Mouse (Mus musculus) embryonic facial prominence, embryonic 11.5 days (tissue): ENCODE measurements around the gene H2-K1. TPM values are rescaled to one million over a fixed set of nuclear protein-coding genes. Genes with fewer than 3 reads are reported as not detected.

Source experiments
- ATAC-seq: fragments of 200-750 bp; cut with Nextera tagmentation; replicated peaks from 2 replicates; pipeline ENCODE4 v1.8.0; 2017; ENCODE audit warnings: low read depth; ENCODE audit not compliant: insufficient number of reproducible peaks, low FRiP score, low TSS enrichment
- DNase-seq: peaks from one replicate; pipeline ENCODE4 v3.0.0-alpha.2; 2015; ENCODE audit warnings: low spot score
- H3K27ac ChIP-seq: fragments of 300-500 bp; sonication (generic); replicated peaks from 2 replicates; pipeline ENCODE4 v1.5.1; 2014; ENCODE audit warnings: mild to moderate bottlenecking, low read depth, low read length, control low read depth
- H3K27me3 ChIP-seq: fragments of 300-500 bp; sonication (generic); 2 replicates; pipeline ENCODE4 v1.6.1; 2014; ENCODE audit warnings: mild to moderate bottlenecking, low read length, moderate library complexity, mixed read lengths; ENCODE audit not compliant: control insufficient read depth, insufficient read depth
- H3K36me3 ChIP-seq: fragments of 300-500 bp; sonication (generic); replicated peaks from 2 replicates; pipeline ENCODE4 v1.6.1; 2014; ENCODE audit warnings: low read depth, mild to moderate bottlenecking, low read length, moderate library complexity, mixed read lengths; ENCODE audit not compliant: control insufficient read depth, insufficient read depth
- H3K4me1 ChIP-seq: fragments of 300-500 bp; sonication (generic); 2 replicates; pipeline ENCODE4 v1.6.1; 2014; ENCODE audit warnings: low read length, mixed read lengths; ENCODE audit not compliant: control insufficient read depth, insufficient read depth
- H3K4me2 ChIP-seq: fragments of 300-500 bp; sonication (generic); 2 replicates; pipeline ENCODE4 v1.6.1; 2014; ENCODE audit warnings: low read depth, mild to moderate bottlenecking, control low read depth, low read length, moderate library complexity
- H3K4me3 ChIP-seq: fragments of 300-500 bp; sonication (generic); 2 replicates; pipeline ENCODE4 v1.5.1; 2014; ENCODE audit warnings: low read depth, low read length, control low read depth
- H3K9ac ChIP-seq: fragments of 300-500 bp; sonication (generic); replicated peaks from 2 replicates; pipeline ENCODE4 v1.6.1; 2014; ENCODE audit warnings: mild to moderate bottlenecking, control low read depth, low read length
- H3K9me3 ChIP-seq: fragments of 300-500 bp; sonication (generic); replicated peaks from 2 replicates; pipeline ENCODE4 v1.6.1; 2016; ENCODE audit warnings: mild to moderate bottlenecking, low read length, inconsistent platforms, mixed read lengths; ENCODE audit not compliant: control insufficient read depth
- WGBS: fragments of 180-500 bp; shearing (Covaris S2); extraction: QIAGEN DNeasy Blood & Tissue Kit; methylation state at CpG from one replicate; pipeline ENCODE4 v1.1.7; 2014; 5-methylcytosine and 5-hydroxymethylcytosine counted together
- polyA plus RNA-seq: library from polyadenylated mRNA; unstranded; fragments of >200 nt; fragmentation: Nextera tagmentation; extraction: Ambion mirVana; gene quantifications from 2 replicates; pipeline ENCODE4 v1.2.1, GENCODE M21; 2014

The H2-K1 gene
- polyA plus RNA-seq, 1 experiment from 2014 or later: 7.5 TPM

DNA sequence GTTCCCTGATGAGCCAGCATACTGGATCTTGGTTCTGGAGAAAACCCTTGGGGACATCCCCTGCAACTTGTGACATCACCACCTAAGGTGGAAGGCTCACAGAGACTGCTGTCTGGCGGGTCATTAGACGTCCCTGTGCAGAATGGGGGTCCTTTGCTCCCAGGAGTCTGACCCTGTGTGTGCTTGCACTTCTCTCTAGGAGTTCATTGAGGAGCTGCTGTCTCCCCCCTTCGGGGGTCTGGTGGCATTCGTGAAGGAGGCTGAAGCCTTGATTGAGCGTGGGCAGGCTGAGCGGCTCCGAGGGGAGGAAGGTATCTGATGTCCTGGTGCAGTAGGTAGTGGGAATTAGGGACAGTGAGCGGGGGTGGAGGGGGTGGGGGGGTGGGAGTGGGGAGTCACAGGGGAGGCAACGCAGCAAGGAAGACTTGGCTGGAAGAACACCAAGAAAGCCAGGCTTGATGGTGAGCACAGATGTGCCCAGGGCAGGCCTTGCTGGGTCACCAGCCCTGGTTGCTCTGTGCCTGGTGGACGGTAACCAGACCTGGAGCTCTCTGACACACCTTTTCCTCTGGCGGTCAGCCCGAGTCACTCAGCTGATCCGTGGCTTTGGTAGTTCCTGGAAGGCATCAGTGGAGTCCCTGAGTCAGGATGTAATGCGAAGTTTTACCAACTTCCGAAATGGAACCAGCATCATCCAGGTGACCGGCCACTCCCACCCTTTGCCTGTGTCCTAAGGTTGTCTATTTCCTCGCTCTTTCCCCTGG is 34.9 kb downstream of the H2-K1 start:
- Histone ChIP-seq H3K27me3 (no peaks in the 10 kb centered on the region), H3K9me3 (no peaks in the 10 kb centered on the region), H3K36me3 (no peaks in the 10 kb centered on the region), H3K4me3 (no peak overlapping the region), H3K4me1 (no peaks in the 10 kb centered on the region), H3K9ac (no peak overlapping the region), H3K27ac (no peak overlapping the region), H3K4me2 (no peak overlapping the region)
- 87% methylated on average over 17 of the region's 17 CpGs for WGBS
- no peak for DNase-seq
- no peak for ATAC-seq

DNA sequence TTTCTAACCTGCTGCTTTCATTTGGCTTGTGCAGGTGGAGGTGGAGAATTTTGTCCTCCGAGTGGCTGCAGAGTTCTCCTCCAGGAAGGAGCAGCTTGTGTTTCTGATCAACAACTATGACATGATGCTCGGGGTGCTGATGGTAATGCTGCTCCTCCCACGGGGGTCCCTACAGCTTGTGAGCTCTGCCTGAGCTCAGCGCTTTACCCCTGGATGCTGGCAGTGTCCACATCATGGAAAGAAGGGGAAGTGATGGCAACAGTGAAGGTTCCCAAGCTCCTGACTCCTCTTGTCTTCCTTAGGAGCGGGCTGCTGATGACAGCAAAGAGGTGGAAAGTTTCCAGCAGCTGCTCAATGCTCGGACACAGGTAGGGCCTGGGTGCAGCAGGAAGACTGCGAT is 37.3 kb downstream of the H2-K1 start:
- Histone ChIP-seq H3K9ac (no peak overlapping the region), H3K9me3 (no peaks in the 10 kb centered on the region), H3K36me3 (peaks cover 2% of the 10 kb centered on the region; the same call in 1 of the 2 replicates), H3K4me3 (no peak overlapping the region), H3K27ac (no peak overlapping the region), H3K27me3 (no peaks in the 10 kb centered on the region), H3K4me1 (no peaks in the 10 kb centered on the region), H3K4me2 (no peak overlapping the region)
- WGBS: 93% methylated on average over 7 of the region's 7 CpGs
- DNase-seq: no peak
- no peak for ATAC-seq

DNA sequence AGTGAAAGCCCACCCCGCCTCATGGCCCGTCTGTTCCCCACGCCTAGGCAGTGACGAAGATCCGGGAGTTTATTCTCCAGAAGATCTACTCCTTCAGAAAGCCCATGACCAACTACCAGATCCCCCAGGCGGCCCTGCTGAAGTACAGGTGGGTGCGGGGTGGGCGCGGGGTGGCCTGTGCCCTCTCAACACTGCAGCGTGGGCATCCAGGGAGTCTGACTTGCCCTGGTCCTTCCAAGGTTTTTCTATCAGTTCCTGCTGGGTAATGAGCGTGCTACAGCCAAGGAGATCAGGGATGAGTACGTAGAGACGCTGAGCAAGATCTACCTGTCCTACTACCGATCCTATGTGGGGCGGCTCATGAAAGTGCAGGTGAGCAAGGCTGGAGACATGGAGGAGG is 40.2 kb downstream of the H2-K1 start:
- H3K27ac ChIP-seq: no peak overlapping the region
- no peaks in the 10 kb centered on the region for H3K9me3 ChIP-seq
- WGBS: 92% methylated on average over 15 of the region's 15 CpGs
- ATAC-seq: no peak
- peaks cover 2% of the 10 kb centered on the region; the same call in 1 of the 2 replicates for H3K36me3 ChIP-seq
- no peak overlapping the region for H3K4me3 ChIP-seq
- no peaks in the 10 kb centered on the region for H3K4me1 ChIP-seq
- no peak for DNase-seq
- H3K9ac ChIP-seq: no peak overlapping the region
- H3K27me3 ChIP-seq: no peaks in the 10 kb centered on the region
- no peak overlapping the region for H3K4me2 ChIP-seq

DNA sequence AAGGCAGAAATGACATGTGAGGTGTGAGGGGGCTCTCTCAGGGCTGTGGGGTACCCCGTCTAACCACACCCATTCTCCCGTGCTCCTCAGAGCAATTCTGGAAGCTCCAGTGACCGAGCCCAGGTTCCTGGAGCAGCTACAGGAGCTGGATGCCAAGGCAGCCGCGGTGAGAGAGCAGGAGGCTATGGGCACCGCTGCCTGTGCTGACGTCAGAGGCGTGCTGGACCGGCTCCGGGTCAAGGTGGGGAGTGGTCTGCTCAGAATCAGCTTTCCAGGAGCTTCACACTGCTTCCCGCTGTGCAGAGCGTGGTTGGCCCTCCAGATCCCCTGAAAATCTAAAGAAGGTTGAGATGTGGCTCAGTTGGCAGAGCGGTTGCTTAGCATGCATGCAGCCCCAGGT is 41.0 kb downstream of the H2-K1 start:
- no peak for DNase-seq
- Histone ChIP-seq H3K27me3 (no peaks in the 10 kb centered on the region), H3K4me1 (peaks cover 5% of the 10 kb centered on the region; the same call in 1 of the 2 replicates), H3K9me3 (no peaks in the 10 kb centered on the region), H3K36me3 (peaks cover 2% of the 10 kb centered on the region; the same call in 1 of the 2 replicates), H3K27ac (no peak overlapping the region), H3K4me3 (no peak overlapping the region), H3K4me2 (no peak overlapping the region), H3K9ac (no peak overlapping the region)
- ATAC-seq: no peak
- 97% methylated on average over 13 of the region's 13 CpGs for WGBS

- H3K4me2 ChIP-seq: no peak overlapping the region
- H3K9ac ChIP-seq: no peak overlapping the region
- no peaks in the 10 kb centered on the region for H3K27me3 ChIP-seq
- H3K36me3 ChIP-seq: peaks cover 2% of the 10 kb centered on the region; the same call in 1 of the 2 replicates
- DNase-seq (no peak), ATAC-seq (no peak)
- 94% methylated on average over 11 of the region's 11 CpGs for WGBS
- H3K4me3 ChIP-seq: no peak overlapping the region
- H3K27ac ChIP-seq: no peak overlapping the region
- H3K4me1 ChIP-seq: peaks cover 9% of the 10 kb centered on the region; the same call in 1 of the 2 replicates
- H3K9me3 ChIP-seq: no peaks in the 10 kb centered on the region
These were observed 41.7 kb downstream of the H2-K1 start for GRCm38 (mm10) chr17:33958451-33958850.

DNA sequence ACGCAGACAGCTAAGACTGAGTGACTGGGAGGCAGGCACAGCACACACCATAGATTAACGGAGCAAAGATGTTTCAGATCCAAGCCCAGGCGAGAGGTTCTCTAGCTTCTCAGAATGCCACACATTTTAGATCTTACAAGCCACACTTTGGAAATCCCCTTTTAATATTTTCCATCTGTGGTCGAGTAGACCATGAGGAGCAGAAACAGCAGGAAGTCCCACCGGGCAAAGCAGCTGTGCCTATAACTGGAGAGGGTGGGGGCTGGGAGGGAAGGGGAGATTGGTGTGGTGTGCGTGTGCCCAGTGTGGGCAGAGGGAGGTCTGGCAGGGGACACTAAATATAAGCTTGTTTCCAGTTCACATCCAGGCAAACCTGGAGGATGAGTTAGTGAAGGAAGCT is 42.7 kb downstream of the H2-K1 start:
- Histone ChIP-seq H3K27me3 (no peaks in the 10 kb centered on the region), H3K4me1 (peaks cover 14% of the 10 kb centered on the region), H3K27ac (no peak overlapping the region), H3K9me3 (no peaks in the 10 kb centered on the region), H3K4me2 (no peak overlapping the region), H3K4me3 (no peak overlapping the region), H3K36me3 (peaks cover 2% of the 10 kb centered on the region), H3K9ac (no peak overlapping the region)
- ATAC-seq: no peak
- WGBS: 75% methylated on average over 6 of the region's 6 CpGs
- DNase-seq: no peak

DNA sequence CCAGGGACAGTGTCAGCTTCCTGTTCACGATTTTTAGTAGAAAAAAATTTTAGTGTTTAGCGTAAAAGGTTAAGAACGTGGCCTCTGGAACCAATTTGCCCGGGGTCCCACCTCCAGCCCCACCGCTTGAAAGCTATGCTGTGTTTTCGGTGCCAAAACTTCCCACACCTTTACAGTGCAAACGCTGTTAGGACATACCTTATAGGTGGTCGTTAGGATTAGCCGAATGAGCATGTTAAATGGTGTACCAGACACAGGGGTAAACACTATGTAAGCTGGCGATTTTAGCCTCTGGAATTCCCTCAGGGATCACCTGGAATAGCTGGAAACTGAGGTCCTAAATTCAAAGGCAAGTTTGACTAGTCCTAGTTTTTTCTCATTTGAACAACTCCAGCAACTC is 43.8 kb downstream of the H2-K1 start:
- H3K36me3 ChIP-seq: peaks cover 5% of the 10 kb centered on the region
- peak overlapping the region; percentile 89 for H3K4me3 ChIP-seq
- H3K9me3 ChIP-seq: no peaks in the 10 kb centered on the region
- H3K27me3 ChIP-seq: no peaks in the 10 kb centered on the region
- peak overlapping the region; percentile 51 for H3K4me2 ChIP-seq
- WGBS: 6% methylated on average over 10 of the region's 10 CpGs
- DNase-seq (peak; percentile 27), ATAC-seq (no peak)
- H3K4me1 ChIP-seq: peaks cover 14% of the 10 kb centered on the region
- no peak overlapping the region for H3K27ac ChIP-seq
- peak overlapping the region; percentile 78 for H3K9ac ChIP-seq

- ATAC-seq: peak; percentile 68
- H3K4me3 ChIP-seq: peak within 1 kb of the TSS; percentile 89
- H3K9ac ChIP-seq: peak within 1 kb of the TSS; percentile 99
- WGBS: under 1% methylated on average over 50 of the region's 50 CpGs
- peaks cover 16% of the 10 kb centered on the region for H3K4me1 ChIP-seq
- peak; percentile 98 for DNase-seq
- peak within 1 kb of the TSS; percentile 97 for H3K4me2 ChIP-seq
- H3K9me3 ChIP-seq: no peaks in the 10 kb centered on the region
- H3K36me3 ChIP-seq: peaks cover 5% of the 10 kb centered on the region
- peak within 1 kb of the TSS; percentile 94 for H3K27ac ChIP-seq
- no peaks in the 10 kb centered on the region for H3K27me3 ChIP-seq
These were observed 44.5 kb downstream of the H2-K1 start, which contains the start of the genes Vps52 and Rps18 for GRCm38 (mm10) chr17:33955555-33956214. Vps52 (plus strand) TSS chr17:33955812. Rps18 (minus strand) TSS chr17:33956001.
